Mouse (Mus musculus): ENCODE data around the gene Phf19.

DNA sequence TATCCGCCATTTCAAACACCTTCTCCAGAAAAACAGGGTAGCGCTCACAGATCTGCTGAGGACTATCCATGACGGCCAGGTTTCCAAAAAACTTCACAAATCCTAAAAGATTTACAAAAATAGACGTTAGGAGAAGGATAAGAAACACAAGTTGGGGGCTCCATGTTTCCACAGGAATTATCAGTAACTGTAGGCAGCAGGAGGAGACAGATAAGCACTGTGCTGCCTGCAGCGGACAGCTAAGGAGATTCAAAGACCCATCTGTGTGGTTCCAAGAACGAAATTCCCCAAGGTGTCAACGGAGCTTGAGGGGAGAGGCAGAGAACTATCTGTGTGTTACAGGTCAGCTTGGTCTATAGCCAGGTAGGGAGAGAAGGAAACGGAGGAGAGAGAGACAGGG, 56.1 kb downstream of the Phf19 start:
- TF ChIP-seq CTCF (IDR thresholded peaks at IDR 0.05 in 2 of 3, conservative IDR thresholded peaks at IDR 0.05 in 1 of 3; ENCODE audit: control insufficient read depth in 1 of 3, insufficient read depth in 1 of 3, low read depth in 2 of 3, low read length in 3 of 3, poor library complexity in 1 of 3, severe bottlenecking in 1 of 3): no peak
- no peak for TF ChIP-seq RAD21 (IDR thresholded peaks at IDR 0.05; ENCODE audit: low read depth, low read length)
- TF ChIP-seq NRF1 (IDR thresholded peaks at IDR 0.05; ENCODE audit: insufficient read depth, low read depth, low read length, poor library complexity, severe bottlenecking): no peak

All from MEL (cell line).